Mouse (Mus musculus) left cerebral cortex, postnatal 14 days (tissue): ENCODE results near the gene Zfp692. TPM values are rescaled to one million over a fixed set of nuclear protein-coding genes. Genes with fewer than 3 reads are reported as not detected.
"Not testable (repeated sequence)": the region's sequence is repeated elsewhere in the genome, so short reads cannot be mapped to it uniquely, and the experiment has no call there.

Experiments used
- DNase-seq, 2 experiments: peaks; one replicate each; pipeline ENCODE4 v3.0.0; 2021 to 2022; ENCODE audit warnings: low spot score in 2 of 2, mixed read lengths in 1 of 2
- intact Hi-C: fragments of 180-260 bp; cut with DNase I; formaldehyde crosslinking; loops from one replicate; pipeline ENCODE4 v1.15.1; 2025
- total RNA-seq, 2 experiments: library from RNA; stranded (reverse); gene quantifications; 2 replicates each; pipeline ENCODE4 v1.2.3; 2021

The Zfp692 gene
- total RNA-seq, 2 experiments from 2014 or later: 20.0 to 21.3 TPM

- intact Hi-C loops: no loop called here
- no peak for DNase-seq
Observed at GRCm38 (mm10) chr11:58350628-58351027, 43.8 kb downstream of the Zfp692 start.

GRCm38 (mm10) chr11:58351179-58351578 lies 44.3 kb downstream of the Zfp692 start:
- intact Hi-C loops: no loop called here
- DNase-seq: no peak

GRCm38 (mm10) chr11:58352681-58353548 lies 46.0 kb downstream of the Zfp692 start:
- intact Hi-C loops: no loop called here
- no peak for DNase-seq

GRCm38 (mm10) chr11:58353709-58354108 lies 46.8 kb downstream of the Zfp692 start:
- intact Hi-C loops: no loop called here
- DNase-seq: no peak

GRCm38 (mm10) chr11:58354476-58354875 lies 47.6 kb downstream of the Zfp692 start:
- intact Hi-C loops: no loop called here

GRCm38 (mm10) chr11:58354927-58355326 lies 48.1 kb downstream of the Zfp692 start:
- intact Hi-C loops: no loop called here
- DNase-seq: peak in 1 of 2 experiments; percentile 43

More at GRCm38 (mm10) chr11:58354476-58354875, 47.6 kb downstream of the Zfp692 start:
- peak in 1 of 2 experiments; percentile 32 for DNase-seq

GRCm38 (mm10) chr11:58357042-58357441 lies 50.2 kb downstream of the Zfp692 start:
- DNase-seq: no peak
- intact Hi-C loops: no loop called here

- intact Hi-C loops: no loop called here
- DNase-seq: no peak
Observed at GRCm38 (mm10) chr11:58357844-58358534, 51.1 kb downstream of the Zfp692 start.

GRCm38 (mm10) chr11:58362562-58362961 lies 55.7 kb downstream of the Zfp692 start:
- DNase-seq, intact Hi-C loops: not testable (repeated sequence)

Other genes with a start within 250 kb of the Zfp692 start
- not detected for gene Gm12248, start 213.9 kb upstream of the Zfp692 start, total RNA-seq
- gene Cnot8, start 202.9 kb upstream of the Zfp692 start, total RNA-seq: 10 to 100 TPM; 52.1 to 54.3 TPM
- 10 to 100 TPM; 16.0 to 18.0 TPM for gene Gemin5, start 138.5 kb upstream of the Zfp692 start, total RNA-seq
- gene Mrpl22, start 135.4 kb upstream of the Zfp692 start, total RNA-seq: 10 to 100 TPM; 30.8 to 33.4 TPM
- gene Igtp, start 107.5 kb upstream of the Zfp692 start, total RNA-seq: 1 to 10 TPM; 2.1 TPM
- 1 to 10 TPM; 1.6 to 1.7 TPM for gene Irgm2, start 107.5 kb upstream of the Zfp692 start, total RNA-seq
- not detected for gene 4930438A08Rik, start 32.3 kb upstream of the Zfp692 start, total RNA-seq
- 10 to 100 TPM; 48.6 to 52.7 TPM for gene Zfp672, start 23.3 kb downstream of the Zfp692 start, total RNA-seq
- gene Sh3bp5l, start 23.7 kb downstream of the Zfp692 start, total RNA-seq: 10 to 100 TPM; 54.1 to 59.7 TPM
- gene Lypd8, start 72.0 kb downstream of the Zfp692 start, total RNA-seq: not detected
- not detected for gene 1810065E05Rik, start 114.0 kb downstream of the Zfp692 start, total RNA-seq
- gene Gm12253, start 125.5 kb downstream of the Zfp692 start, total RNA-seq: not detected
- not detected for gene Lypd9, start 145.9 kb downstream of the Zfp692 start, total RNA-seq
- not detected for gene Olfr30, start 155.2 kb downstream of the Zfp692 start, total RNA-seq
- gene Olfr332, start 185.5 kb downstream of the Zfp692 start, total RNA-seq: not detected
- not detected for gene Olfr331, start 195.5 kb downstream of the Zfp692 start, total RNA-seq
- gene Olfr330, start 227.8 kb downstream of the Zfp692 start, total RNA-seq: not detected
- gene Olfr329-ps, start 239.4 kb downstream of the Zfp692 start, total RNA-seq: not detected
- gene Olfr328, start 248.6 kb downstream of the Zfp692 start, total RNA-seq: under 1 TPM; 0.11 TPM